8 mouse cellular contexts compared by ENCODE assay signal in genomic region chr9:96437805-96438333, GRCm38 (mm10). TPM values are rescaled to one million over a fixed set of nuclear protein-coding genes. Genes with fewer than 3 reads are reported as not detected.
DNase-seq lines count a peak whose midpoint lies in the region; ATAC-seq and TF ChIP-seq lines count a peak whose summit lies in the region.

No protein-coding gene starts in this region.

- H3K27ac ChIP-seq in bone marrow, adult 2 months (ENCODE audit: control insufficient read depth, insufficient read depth, low read depth, low read length, poor library complexity) = peak overlapping the region; percentile 86
- no peak overlapping the region for H3K27ac ChIP-seq in embryonic fibroblast, embryonic 13.5 days (ENCODE audit: insufficient read depth, low read length)
- H3K27ac ChIP-seq in heart, postnatal 0 days (ENCODE audit: low read depth) = peak overlapping the region; percentile 91
- peak overlapping the region; percentile 89 for H3K27ac ChIP-seq in lung, embryonic 16.5 days (ENCODE audit: low read length)
- peak overlapping the region; percentile 62 for H3K27ac ChIP-seq in olfactory bulb, adult 2 months (ENCODE audit: insufficient read depth, low read depth, low read length)

- H3K9me3 ChIP-seq in heart, postnatal 0 days (replicated peaks; ENCODE audit: control insufficient read depth, low read length) = no peaks in the 10 kb centered on the region
- H3K9me3 ChIP-seq in lung, embryonic 16.5 days (ENCODE audit: control insufficient read depth, low read length) = no peaks in the 10 kb centered on the region

- peak; percentile 84 for ATAC-seq in CD4-positive, CD25-positive, alpha-beta regulatory T cell, adult 4 months
- ATAC-seq in heart, postnatal 0 days (ENCODE audit: insufficient read depth, low read depth) = peak; percentile 85
- ATAC-seq in lung, embryonic 16.5 days (ENCODE audit: low read depth) = peak; percentile 92

- peak overlapping the region; percentile 80 for H3K9ac ChIP-seq in heart, postnatal 0 days (replicated peaks; ENCODE audit: low read depth, low read length)
- H3K9ac ChIP-seq in lung, embryonic 16.5 days (ENCODE audit: low read length) = peak overlapping the region; percentile 71

- H3K27me3 ChIP-seq in heart, postnatal 0 days (ENCODE audit: control insufficient read depth, insufficient read depth, low read length) = no peaks in the 10 kb centered on the region
- no peaks in the 10 kb centered on the region for H3K27me3 ChIP-seq in lung, embryonic 16.5 days (ENCODE audit: control insufficient read depth, insufficient read depth, low read depth, low read length)

- H3K4me1 ChIP-seq in bone marrow, adult 2 months (ENCODE audit: control insufficient read depth, insufficient read depth, low read length) = no peaks in the 10 kb centered on the region; the same call in 1 of the 2 replicates
- 0 out of 2 replicates have a peak, but pooled peaks cover 12% of the 10 kb centered on the region for H3K4me1 ChIP-seq in embryonic fibroblast, embryonic 13.5 days (ENCODE audit: control insufficient read depth, insufficient read depth, low read length)
- H3K4me1 ChIP-seq in heart, postnatal 0 days (ENCODE audit: control insufficient read depth, insufficient read depth) = peaks cover 31% of the 10 kb centered on the region
- H3K4me1 ChIP-seq in lung, embryonic 16.5 days (replicated peaks; ENCODE audit: control insufficient read depth, insufficient read depth, low read length) = peaks cover 16% of the 10 kb centered on the region
- H3K4me1 ChIP-seq in olfactory bulb, adult 2 months (ENCODE audit: control insufficient read depth, insufficient read depth, low read length) = peaks cover 19% of the 10 kb centered on the region

- TF ChIP-seq EP300 in heart, postnatal 0 days (IDR thresholded peaks at IDR 0.05; ENCODE audit: low read depth) = peak; percentile 96

- H3K36me3 ChIP-seq in heart, postnatal 0 days (replicated peaks; ENCODE audit: control insufficient read depth, insufficient read depth, low read length) = no peaks in the 10 kb centered on the region
- H3K36me3 ChIP-seq in lung, embryonic 16.5 days (ENCODE audit: control insufficient read depth, insufficient read depth, low read length) = no peaks in the 10 kb centered on the region

- DNase-seq in heart, postnatal 0 days (ENCODE audit: low spot score) = peak; percentile 85
- DNase-seq in kidney, postnatal 14 days = peak; percentile 84
- peak; percentile 58 to 67 for DNase-seq in thymus, postnatal 10 days (ENCODE audit: low spot score in 2 of 2)

- peak overlapping the region; percentile 66 for H3K4me3 ChIP-seq in bone marrow, adult 2 months (replicated peaks; ENCODE audit: control insufficient read depth, low read depth, low read length)
- peak overlapping the region; percentile 21 for H3K4me3 ChIP-seq in embryonic fibroblast, embryonic 13.5 days (ENCODE audit: insufficient read depth, low read length)
- H3K4me3 ChIP-seq in heart, postnatal 0 days (ENCODE audit: low read depth, low read length) = peak overlapping the region; percentile 56
- peak overlapping the region; percentile 52 for H3K4me3 ChIP-seq in lung, embryonic 16.5 days (ENCODE audit: low read length)
- peak overlapping the region; percentile 49 for H3K4me3 ChIP-seq in olfactory bulb, adult 2 months (ENCODE audit: insufficient read depth, low read depth, low read length)

- TF ChIP-seq POLR2A in bone marrow, adult 2 months (IDR thresholded peaks at IDR 0.05; ENCODE audit: borderline replicate concordance, control insufficient read depth, low read depth, low read length) = peak; percentile 69; the same call in 1 of the 2 replicates
- TF ChIP-seq POLR2A in embryonic fibroblast, embryonic 13.5 days (IDR thresholded peaks at IDR 0.05; ENCODE audit: low read depth, low read length) = peak; percentile 38; the same call in 1 of the 2 replicates
- TF ChIP-seq POLR2A in olfactory bulb, adult 2 months (IDR thresholded peaks at IDR 0.05; ENCODE audit: insufficient read depth, low read depth, low read length) = no peak

- TF ChIP-seq CTCF in bone marrow, adult 2 months (IDR thresholded peaks at IDR 0.05; ENCODE audit: control insufficient read depth, insufficient read depth, low read length) = no peak
- TF ChIP-seq CTCF in embryonic fibroblast, embryonic 13.5 days (IDR thresholded peaks at IDR 0.05; ENCODE audit: borderline replicate concordance, insufficient read depth, low read length) = no peak
- no peak for TF ChIP-seq CTCF in heart, postnatal 0 days (IDR thresholded peaks at IDR 0.05; ENCODE audit: low read depth)
- TF ChIP-seq CTCF in olfactory bulb, adult 2 months (IDR thresholded peaks at IDR 0.05; ENCODE audit: insufficient read depth, low read depth, low read length) = no peak

- H3K4me2 ChIP-seq in heart, postnatal 0 days (ENCODE audit: low read depth, low read length) = peak overlapping the region; percentile 86
- H3K4me2 ChIP-seq in lung, embryonic 16.5 days (ENCODE audit: low read depth, low read length) = peak overlapping the region; percentile 72

- WGBS in bone marrow, adult 2 months = under 1% methylated on average over 25 of the region's 25 CpGs
- 0% methylated on average over 25 of the region's 25 CpGs for WGBS in heart, postnatal 0 days
- whole genome bisulfite sequencing in lung, embryonic 16.5 days = 1% methylated on average over 25 of the region's 25 CpGs
- WGBS in olfactory bulb, adult 2 months = 5% methylated on average over 25 of the region's 25 CpGs

RNA-seq across cellular contexts. Expression of gene Rnf7, which starts 40.6 kb away (rescaled TPM):
- 100 to 1,000 TPM in 1 of 2 experiments, 10 to 100 TPM in 1; 99.6 to 100 TPM for polyA plus RNA-seq in CD4-positive, CD25-positive, alpha-beta regulatory T cell, adult 4 months (2017; shearing (Covaris generic))
- polyA plus RNA-seq in bone marrow, adult 2 months (2011; ENCODE audit: insufficient read depth, insufficient read length, low replicate concordance, missing spikeins) = 30.2 and 62.2 TPM in 2 replicates
- 78.6 and 82.4 TPM in 2 replicates for polyA plus RNA-seq in embryonic fibroblast, embryonic 13.5 days (2011; ENCODE audit: insufficient read length, low read depth, missing spikeins)
- total RNA-seq in heart, postnatal 0 days (2014; rRNA removed; ENCODE audit: low replicate concordance) = 501 and 762 TPM in 2 replicates
- 196 and 199 TPM in 2 replicates for polyA plus RNA-seq in heart, postnatal 0 days (2015; fragmentation: Nextera tagmentation; extraction: Ambion mirVana)
- polyA plus RNA-seq in lung, embryonic 16.5 days (2015; fragmentation: Nextera tagmentation; extraction: Ambion mirVana) = 189 and 195 TPM in 2 replicates
- not detected in 2 replicates for polyA plus RNA-seq in olfactory bulb, adult 2 months (2012; ENCODE audit: insufficient read depth, insufficient read length, low replicate concordance, missing spikeins)
